ENCODE assay signal across 9 mouse cellular contexts in the genomic region with DNA sequence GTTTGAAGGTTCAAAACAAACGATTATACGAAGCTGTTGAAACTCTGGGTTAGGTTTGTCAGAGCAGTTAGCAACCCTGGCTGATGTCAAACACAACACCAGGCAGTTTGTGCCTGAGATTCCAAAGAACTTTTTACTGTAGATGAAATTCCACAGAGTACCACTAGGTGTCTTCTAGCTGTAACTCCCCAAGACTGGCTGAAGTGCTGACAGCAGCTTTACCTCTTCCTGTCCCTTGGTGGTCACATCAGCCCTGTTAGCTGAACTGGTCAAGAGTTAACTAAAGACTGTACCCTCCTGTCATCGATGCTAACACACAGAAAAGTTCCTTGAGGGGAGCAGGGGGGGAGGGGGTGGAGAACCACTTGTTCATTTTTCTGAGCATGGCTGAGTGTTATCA. TPM values are rescaled to one million over a fixed set of nuclear protein-coding genes. Genes with fewer than 3 reads are reported as not detected.
DNase-seq lines count a peak whose midpoint lies in the region; ATAC-seq lines count a peak whose summit lies in the region.
"Had no signal": no experiment of that assay in that cellular context is flagged by ENCODE, and none has a peak within 500 bp of the region (broad histone marks: within the 10 kb centered on the region; RNA-seq: fewer than 3 reads in every experiment).

No protein-coding gene starts in this region.

- peak; percentile 69; the same call in 1 of the 2 replicates for ATAC-seq in kidney, embryonic 16.5 days (ENCODE audit: low FRiP score, low TSS enrichment)

- no peak overlapping the region for H3K27ac ChIP-seq in kidney, embryonic 16.5 days (ENCODE audit: low read length)
- H3K27ac ChIP-seq: embryonic facial prominence, embryonic 12.5 days had no signal

- no peak overlapping the region for H3K9ac ChIP-seq in kidney, embryonic 16.5 days (replicated peaks; ENCODE audit: low read length)
- H3K9ac ChIP-seq: embryonic facial prominence, embryonic 12.5 days had no signal

- no peaks in the 10 kb centered on the region for H3K9me3 ChIP-seq in kidney, embryonic 16.5 days (ENCODE audit: low read length)
- H3K9me3 ChIP-seq: embryonic facial prominence, embryonic 12.5 days had no signal

- no peak for DNase-seq in kidney, adult 18-20 months
- peak; percentile 47 for DNase-seq in NIH3T3 (ENCODE audit: low read depth)
- peak; percentile 17 for DNase-seq in embryo, embryonic 11.5 days (ENCODE audit: low read depth, low spot score)
- DNase-seq in mesoderm, embryonic 11.5 days (ENCODE audit: low read depth, low spot score) = peak; percentile 50
- no peak for DNase-seq in spleen, adult 12 weeks (ENCODE audit: low spot score)
- DNase-seq in heart, adult 11 months = no peak
- DNase-seq in thymus, postnatal 4 days = no peak

- no peak overlapping the region for H3K4me3 ChIP-seq in kidney, embryonic 16.5 days (ENCODE audit: low read length)
- H3K4me3 ChIP-seq: embryonic facial prominence, embryonic 12.5 days had no signal

- no peaks in the 10 kb centered on the region for H3K4me1 ChIP-seq in kidney, embryonic 16.5 days (ENCODE audit: insufficient read depth, low read length)
- H3K4me1 ChIP-seq: embryonic facial prominence, embryonic 12.5 days had no signal

- no peak overlapping the region for H3K4me2 ChIP-seq in kidney, embryonic 16.5 days (replicated peaks; ENCODE audit: low read depth, low read length)
- H3K4me2 ChIP-seq: embryonic facial prominence, embryonic 12.5 days had no signal

- WGBS in kidney, embryonic 16.5 days = 44% methylated on average over 3 of the region's 3 CpGs

- no peaks in the 10 kb centered on the region for H3K36me3 ChIP-seq in kidney, embryonic 16.5 days (ENCODE audit: insufficient read depth, low read length)
- H3K36me3 ChIP-seq: embryonic facial prominence, embryonic 12.5 days had no signal

- no peaks in the 10 kb centered on the region for H3K27me3 ChIP-seq in kidney, embryonic 16.5 days (ENCODE audit: insufficient read depth, low read length)
- H3K27me3 ChIP-seq: embryonic facial prominence, embryonic 12.5 days had no signal

RNA-seq across cellular contexts. Expression of a gene that starts 46.0 kb away (rescaled TPM):
- polyA plus RNA-seq in kidney, embryonic 16.5 days (2015; fragmentation: Nextera tagmentation; extraction: Ambion mirVana) = 2.9 and 3.3 TPM in 2 replicates

Comparison
In these comparisons a context has a peak if more than half of its experiments do, and no peak if none do; other contexts are left out.
1. DNase-seq: peak in NIH3T3 (single experiment), embryo, embryonic 11.5 days (single experiment) and mesoderm, embryonic 11.5 days (single experiment); none in kidney, adult 18-20 months (single experiment), spleen, adult 12 weeks (single experiment), heart, adult 11 months (single experiment) and thymus, postnatal 4 days (single experiment).